Mouse (Mus musculus): ENCODE data around the gene Cdh13.

The Cdh13 gene

GRCm38 (mm10) chr8:119127841-119128240, 844.3 kb downstream of the Cdh13 start:
- no peak for DNase-seq

DNA sequence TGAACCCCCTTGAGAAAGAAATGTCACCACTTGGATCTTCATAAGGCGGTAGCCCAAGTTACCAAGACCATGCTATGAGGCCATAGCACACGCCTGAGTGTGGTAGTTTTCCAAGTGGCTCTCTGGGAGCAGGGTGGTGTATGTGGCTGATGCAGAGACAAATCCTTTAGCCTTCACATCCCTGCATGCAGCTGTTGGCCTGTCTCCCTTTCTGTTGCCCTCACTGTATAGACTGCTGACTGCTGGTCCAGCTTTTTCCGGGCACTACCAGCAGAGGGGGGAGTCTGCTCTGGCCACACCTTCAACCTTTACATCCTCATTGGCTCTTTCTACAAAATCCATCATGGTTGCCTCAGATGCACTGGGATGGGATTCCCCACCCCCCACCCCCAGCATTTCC, 844.7 kb downstream of the Cdh13 start:
- DNase-seq: no peak

- no peak for DNase-seq
These were observed 873.0 kb downstream of the Cdh13 start for GRCm38 (mm10) chr8:119156454-119156921.

DNA sequence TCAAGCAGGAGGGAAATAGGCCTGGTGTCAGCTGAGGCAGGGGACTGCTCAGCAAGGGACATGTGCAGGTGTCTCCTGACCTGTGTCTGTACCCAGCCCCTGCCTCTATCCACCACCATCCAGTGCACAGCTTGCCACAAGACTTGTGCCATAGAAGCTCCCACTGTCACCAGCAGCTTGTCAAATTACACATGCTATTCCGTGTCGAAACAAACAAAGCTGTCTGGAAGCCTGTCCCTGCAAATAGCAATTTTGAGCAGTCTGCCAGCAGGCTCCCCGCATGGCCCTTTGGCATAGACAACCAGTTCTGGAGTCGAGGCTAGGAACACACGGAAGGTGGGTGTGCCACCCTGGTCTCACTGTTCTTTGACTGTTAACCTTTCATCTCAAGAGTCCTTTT, 875.1 kb downstream of the Cdh13 start:
- peak; percentile 32 for DNase-seq

- no peak for DNase-seq
These were observed 876.3 kb downstream of the Cdh13 start for GRCm38 (mm10) chr8:119159794-119160193.

GRCm38 (mm10) chr8:119164076-119164475, 880.5 kb downstream of the Cdh13 start:
- DNase-seq: no peak

DNA sequence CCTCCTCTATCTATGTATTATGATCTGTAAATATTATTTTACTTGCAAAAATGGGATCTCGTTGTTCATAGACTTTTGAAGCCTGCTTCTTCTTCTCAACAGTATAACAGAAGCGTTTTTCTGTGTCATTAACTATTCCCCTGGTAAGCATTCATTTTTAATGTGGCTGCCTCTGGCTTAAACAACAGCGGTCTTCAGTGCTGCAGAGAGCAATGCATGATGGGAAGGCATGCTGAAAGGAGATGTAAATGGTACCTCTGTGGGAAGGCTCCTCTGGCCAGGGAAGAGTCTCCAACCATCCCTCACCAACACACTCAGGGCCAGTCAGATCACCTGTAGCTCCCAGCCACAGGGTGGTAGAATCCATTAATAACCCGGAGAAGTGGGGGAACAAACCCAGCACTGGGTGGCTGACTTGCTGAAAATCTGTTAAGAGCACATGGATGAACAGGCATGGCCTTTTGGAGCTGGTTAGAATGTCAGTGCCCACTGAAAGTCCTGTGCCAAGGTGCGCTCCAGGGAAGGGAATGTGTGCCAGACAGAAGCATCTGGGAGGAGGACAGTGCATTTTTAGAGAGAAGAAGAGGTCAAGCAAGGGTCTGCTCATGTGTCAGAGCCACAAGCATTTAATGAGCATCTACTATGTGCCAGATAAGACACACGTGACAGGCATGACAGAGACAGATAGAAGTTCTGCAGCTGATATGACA, 893.8 kb downstream of the Cdh13 start:
- DNase-seq: no peak

GRCm38 (mm10) chr8:119180626-119181025, 897.1 kb downstream of the Cdh13 start:
- no peak for DNase-seq

- DNase-seq: no peak
These were observed 912.2 kb downstream of the Cdh13 start for GRCm38 (mm10) chr8:119195695-119196094.

DNA sequence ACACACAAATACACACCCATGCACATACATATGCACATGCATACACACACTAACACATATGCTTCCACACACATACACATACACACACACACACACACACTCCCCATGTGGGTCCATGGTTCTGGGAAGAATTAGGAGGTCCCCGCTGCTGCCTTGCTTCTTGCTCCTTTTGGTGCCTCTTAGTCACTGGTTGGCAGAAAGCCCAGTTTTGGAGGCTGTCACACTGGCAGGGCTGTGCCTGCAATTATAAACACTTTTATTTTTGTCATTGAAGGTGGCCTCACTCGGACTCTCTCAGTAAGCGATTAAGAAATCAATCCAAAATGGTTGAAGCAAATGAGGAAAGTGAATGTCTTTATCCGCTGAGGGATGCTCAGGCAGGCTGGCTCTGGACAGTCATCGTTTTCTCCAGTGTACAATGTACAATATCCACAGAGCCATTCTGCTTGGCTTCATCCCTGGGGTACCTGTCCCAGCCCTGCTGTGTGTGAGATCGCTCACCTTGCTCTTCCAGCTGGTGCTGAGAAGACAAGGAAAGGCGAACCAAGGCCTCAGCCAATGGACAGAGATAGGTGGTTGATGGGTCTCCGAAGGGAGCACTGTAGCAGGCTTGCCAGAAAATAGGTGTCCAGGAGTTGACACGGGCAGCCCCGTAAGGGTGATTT, 913.1 kb downstream of the Cdh13 start:
- peak; percentile 60 for DNase-seq

- DNase-seq: no peak
These were observed 925.0 kb downstream of the Cdh13 start for GRCm38 (mm10) chr8:119208567-119208966.

- DNase-seq: no peak
These were observed 941.0 kb downstream of the Cdh13 start for GRCm38 (mm10) chr8:119224547-119224946.

DNA sequence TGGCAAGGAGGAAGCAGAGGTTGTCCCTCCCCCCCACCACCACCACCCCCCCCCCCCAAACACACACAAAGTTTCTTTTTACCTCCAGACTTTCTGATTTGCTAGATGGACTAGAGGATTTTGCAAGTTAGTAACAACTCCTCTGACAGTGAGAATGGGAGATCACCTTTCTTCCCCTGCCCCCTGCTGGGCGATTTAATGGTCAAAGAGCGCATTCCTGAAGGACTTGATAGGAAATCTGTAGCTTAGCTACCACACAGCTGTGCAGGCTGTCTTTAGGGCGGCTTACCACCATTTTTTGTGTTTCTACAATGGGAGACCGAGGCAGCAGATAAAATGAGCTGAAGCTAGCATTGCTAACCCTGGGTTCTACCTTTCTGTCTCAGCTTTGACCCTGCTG, 961.6 kb downstream of the Cdh13 start:
- DNase-seq: no peak

DNA sequence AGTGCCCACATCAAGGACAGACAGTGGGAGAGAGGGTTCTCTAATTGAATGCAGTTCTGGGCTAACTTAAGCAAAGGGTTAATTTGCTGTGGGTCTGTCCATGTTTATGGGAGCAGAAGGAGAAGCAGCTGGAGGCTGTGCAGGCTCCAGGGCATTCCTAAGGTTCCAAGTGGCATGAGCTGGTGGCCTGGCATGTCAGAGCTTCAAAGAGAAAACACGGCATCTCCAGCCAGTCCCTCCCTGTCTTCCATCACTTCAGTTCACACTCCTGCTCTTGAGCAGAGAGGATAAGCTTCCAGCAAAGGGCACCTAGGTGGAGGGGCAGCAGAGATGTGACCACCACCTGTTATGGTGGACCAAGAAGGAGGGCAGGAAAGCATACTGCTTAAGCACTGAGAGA, 962.1 kb downstream of the Cdh13 start:
- DNase-seq: no peak

- no peak for DNase-seq
These were observed 970.8 kb downstream of the Cdh13 start for GRCm38 (mm10) chr8:119254358-119254757.

DNA sequence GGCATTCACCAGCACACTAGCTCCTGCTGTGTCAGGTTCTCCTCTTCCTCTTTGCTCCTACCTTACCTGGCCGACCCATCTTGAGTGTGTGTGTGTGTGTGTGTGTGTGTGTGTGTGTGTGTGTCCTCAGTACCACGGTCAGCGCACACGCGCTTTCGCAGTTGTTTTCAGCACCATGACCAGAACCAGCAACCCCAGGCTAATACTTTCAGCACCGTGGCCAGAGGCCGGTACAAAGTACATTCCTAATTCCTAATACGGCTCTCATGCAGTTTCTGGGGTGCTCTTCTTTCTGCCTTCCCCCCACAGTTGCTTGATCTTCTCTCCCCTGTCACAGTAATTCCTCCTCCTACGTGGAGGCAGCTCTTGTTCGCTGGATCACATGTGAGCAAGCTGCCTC, 975.1 kb downstream of the Cdh13 start:
- DNase-seq: no peak

DNA sequence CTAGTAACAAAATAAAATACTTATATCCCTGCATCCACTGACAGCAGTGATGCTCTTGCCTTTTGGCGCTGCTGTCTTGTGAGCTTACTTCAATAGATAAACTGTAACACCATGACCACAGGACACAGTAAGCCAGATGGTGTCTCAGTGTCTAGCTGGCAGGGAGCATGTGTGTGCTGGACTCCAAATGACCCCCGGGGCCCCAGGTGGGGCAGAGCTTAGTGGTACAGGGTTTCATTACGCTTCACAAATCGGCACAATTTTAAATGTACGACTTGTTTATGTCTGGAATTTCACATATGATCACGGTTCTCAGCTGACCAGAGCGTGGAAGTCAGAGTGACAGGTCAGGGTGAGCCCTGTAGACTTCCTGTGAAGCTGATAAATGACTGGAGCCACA, 980.2 kb downstream of the Cdh13 start:
- no peak for DNase-seq

DNA sequence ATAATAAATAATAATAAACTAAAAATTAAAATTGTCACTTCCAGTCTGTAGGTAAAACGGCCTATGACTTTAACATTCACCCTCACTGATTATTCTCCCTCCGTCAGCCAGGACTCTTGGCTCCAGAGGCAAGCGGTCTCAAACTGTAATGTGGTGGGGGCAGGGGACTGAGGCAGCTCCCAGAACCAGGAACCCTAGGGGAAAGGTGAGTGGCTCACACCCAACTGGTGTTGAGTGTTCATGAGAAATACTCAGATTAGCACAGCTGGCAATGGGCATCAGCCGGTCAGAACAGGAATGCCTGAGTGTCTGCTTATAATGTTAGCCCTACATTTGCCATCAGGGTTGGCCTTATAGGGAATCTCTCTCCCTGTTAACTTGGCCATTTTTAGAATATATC, 982.8 kb downstream of the Cdh13 start:
- DNase-seq: no peak

DNA sequence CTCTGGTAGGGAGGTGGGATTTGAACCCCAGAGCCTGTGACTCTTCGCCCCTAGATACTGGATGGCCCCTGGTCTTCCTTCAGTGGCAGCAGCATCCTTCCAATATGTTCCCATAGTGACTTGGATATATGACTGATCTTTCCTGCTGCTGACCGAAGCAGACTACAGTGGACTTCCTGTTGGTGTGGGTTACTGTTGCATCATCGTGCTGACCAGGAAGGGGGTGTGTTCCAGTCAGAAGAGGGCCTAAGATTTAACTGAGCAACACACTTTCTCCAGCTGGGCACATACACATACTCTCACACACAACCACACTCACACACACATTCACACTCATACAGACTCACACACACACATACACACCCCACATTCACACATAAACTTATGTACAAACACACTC, 986.0 kb downstream of the Cdh13 start:
- no peak for DNase-seq

- no peak for DNase-seq
These were observed 986.8 kb downstream of the Cdh13 start for GRCm38 (mm10) chr8:119270371-119270770.

GRCm38 (mm10) chr8:119272891-119273290, 989.4 kb downstream of the Cdh13 start:
- DNase-seq: no peak

DNA sequence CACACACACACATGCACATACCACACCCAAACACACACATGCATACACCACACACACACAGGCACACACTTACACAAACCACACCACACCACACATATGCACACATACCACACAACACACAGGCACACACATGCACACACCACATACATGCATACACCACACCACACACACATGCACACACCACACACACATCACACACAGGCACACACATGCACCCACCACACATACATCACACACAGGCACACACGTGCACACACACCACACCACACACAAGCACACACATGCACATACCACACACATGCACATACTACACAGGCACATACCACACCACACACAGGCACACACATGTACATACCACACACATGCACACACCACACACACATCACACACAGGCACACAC, 991.9 kb downstream of the Cdh13 start:
- DNase-seq: no peak

- DNase-seq: no peak
These were observed 993.5 kb downstream of the Cdh13 start for GRCm38 (mm10) chr8:119277047-119277451.

DNA sequence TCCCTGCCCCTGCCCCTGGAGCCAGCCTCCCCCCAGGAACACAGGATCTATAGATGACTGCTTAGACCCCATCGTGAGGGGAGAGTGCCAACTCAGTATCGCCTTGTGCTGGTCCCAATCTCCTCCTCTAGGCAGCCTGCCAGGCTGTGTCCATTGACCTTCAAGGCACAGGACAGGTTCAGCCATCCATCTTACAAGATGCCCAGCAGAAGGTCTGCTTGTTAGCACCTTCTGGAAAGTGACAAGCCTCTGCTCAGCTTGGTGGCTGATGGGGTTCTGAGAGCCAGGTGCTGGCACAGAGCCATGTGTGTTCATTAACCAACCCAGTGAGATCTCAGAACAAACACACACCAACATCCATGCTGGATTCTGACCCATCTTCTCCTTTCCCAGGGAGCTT, 998.2 kb downstream of the Cdh13 start:
- DNase-seq: no peak

GRCm38 (mm10) chr8:119284516-119284915, 1001.0 kb downstream of the Cdh13 start:
- no peak for DNase-seq
